Mouse (Mus musculus): ENCODE measurements around the gene Lrwd1.

DNA sequence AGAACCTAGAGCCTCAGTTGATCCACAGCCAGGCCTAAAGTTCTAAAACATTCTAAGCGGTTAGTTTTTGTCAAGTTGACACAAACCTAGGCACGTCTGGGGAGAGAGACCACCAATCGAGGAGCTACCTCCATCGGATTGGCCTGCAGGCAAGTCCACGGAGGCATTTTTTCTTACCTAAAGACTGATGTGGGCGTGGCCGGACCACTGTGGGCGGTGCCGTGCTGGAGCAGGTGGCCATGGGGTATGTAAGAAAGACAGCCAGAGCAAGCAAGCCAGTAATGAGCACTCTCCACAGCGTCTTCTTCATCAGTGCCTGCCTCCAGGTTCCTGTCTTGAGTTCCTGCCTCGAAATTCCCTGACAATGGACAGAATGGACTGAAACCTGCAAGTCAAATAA is 62.3 kb downstream of the Lrwd1 start:
- no peak for TF ChIP-seq UBTF (IDR thresholded peaks at IDR 0.05; ENCODE audit: low read depth, low read length)
- no peak for TF ChIP-seq POLR2AphosphoS2 (IDR thresholded peaks at IDR 0.05; ENCODE audit: low read depth, low read length)
- TF ChIP-seq POLR2A (IDR thresholded peaks at IDR 0.05; ENCODE audit: low read depth, low read length), result no peak
- no peak for TF ChIP-seq SIN3A (IDR thresholded peaks at IDR 0.05; ENCODE audit: low read length)
- no peak for TF ChIP-seq CTCF (conservative IDR thresholded peaks at IDR 0.05 in 1 of 2, IDR thresholded peaks at IDR 0.05 in 1 of 2; ENCODE audit: low read depth in 2 of 2, low read length in 2 of 2)
